Mouse (Mus musculus) kidney, postnatal 0 days (tissue): Measurements from ENCODE around the gene Gm11032. TPM values are rescaled to one million over a fixed set of nuclear protein-coding genes. Genes with fewer than 3 reads are reported as not detected.
A peak's percentile ranks its signal among the peaks of the same experiment; 100 is the strongest.
"Not testable (repeated sequence)": the region's sequence is repeated elsewhere in the genome, so short reads cannot be mapped to it uniquely, and the experiment has no call there.

Source experiments
- ATAC-seq: fragments of 200-750 bp; cut with Nextera tagmentation; replicated peaks from 2 replicates; pipeline ENCODE4 v1.8.0; 2017; ENCODE audit warnings: low read depth, moderate number of reproducible peaks, moderate TSS enrichment, moderate library complexity; ENCODE audit not compliant: low FRiP score
- DNase-seq: peaks from one replicate; pipeline ENCODE4 v3.0.0-alpha.2; 2016; ENCODE audit warnings: low spot score
- H3K27ac ChIP-seq: fragments of 300-500 bp; sonication (generic); 2 replicates; pipeline ENCODE4 v1.5.1; 2014; ENCODE audit warnings: mild to moderate bottlenecking
- H3K27me3 ChIP-seq: fragments of 300-500 bp; sonication (generic); 2 replicates; pipeline ENCODE4 v1.6.1; 2014; ENCODE audit warnings: low read length, mixed read lengths; ENCODE audit not compliant: insufficient read depth
- H3K36me3 ChIP-seq: fragments of 300-500 bp; sonication (generic); 2 replicates; pipeline ENCODE4 v1.6.1; 2014; ENCODE audit warnings: low read length, mixed read lengths; ENCODE audit not compliant: insufficient read depth
- H3K4me1 ChIP-seq: fragments of 300-500 bp; sonication (generic); replicated peaks from 2 replicates; pipeline ENCODE4 v1.6.1; 2014; ENCODE audit warnings: antibody characterized with exemption, low read length, mixed read lengths; ENCODE audit not compliant: insufficient read depth
- H3K4me2 ChIP-seq: fragments of 300-500 bp; sonication (generic); 2 replicates; pipeline ENCODE4 v1.6.1; 2014; ENCODE audit warnings: mild to moderate bottlenecking, low read length, moderate library complexity, mixed read lengths
- H3K4me3 ChIP-seq: fragments of 300-500 bp; sonication (generic); replicated peaks from 2 replicates; pipeline ENCODE4 v1.5.1; 2014; ENCODE audit warnings: low read depth, low read length
- H3K9ac ChIP-seq: fragments of 300-500 bp; sonication (generic); 2 replicates; pipeline ENCODE4 v1.6.1; 2014; ENCODE audit warnings: low read depth, low read length
- H3K9me3 ChIP-seq: fragments of 300-500 bp; sonication (generic); replicated peaks from 2 replicates; pipeline ENCODE4 v1.6.1; 2016; ENCODE audit warnings: low read length, inconsistent platforms, mixed read lengths
- CTCF ChIP-seq: IDR thresholded peaks from 2 replicates; pipeline ENCODE4 v1.5.1; 2016; ENCODE audit warnings: antibody characterized with exemption, low read depth, mild to moderate bottlenecking, moderate library complexity
- WGBS: fragments of 180-500 bp; shearing (Covaris S2); extraction: QIAGEN DNeasy Blood & Tissue Kit; methylation state at CpG from one replicate; pipeline ENCODE4 v1.1.7; 2014; 5-methylcytosine and 5-hydroxymethylcytosine counted together
- polyA plus RNA-seq: library from polyadenylated mRNA; unstranded; fragments of >200 nt; fragmentation: Nextera tagmentation; extraction: Ambion mirVana; gene quantifications from 2 replicates; pipeline ENCODE4 v1.2.1, GENCODE M21; 2015

The Gm11032 gene
- polyA plus RNA-seq, 1 experiment from 2014 or later: not detected

DNA sequence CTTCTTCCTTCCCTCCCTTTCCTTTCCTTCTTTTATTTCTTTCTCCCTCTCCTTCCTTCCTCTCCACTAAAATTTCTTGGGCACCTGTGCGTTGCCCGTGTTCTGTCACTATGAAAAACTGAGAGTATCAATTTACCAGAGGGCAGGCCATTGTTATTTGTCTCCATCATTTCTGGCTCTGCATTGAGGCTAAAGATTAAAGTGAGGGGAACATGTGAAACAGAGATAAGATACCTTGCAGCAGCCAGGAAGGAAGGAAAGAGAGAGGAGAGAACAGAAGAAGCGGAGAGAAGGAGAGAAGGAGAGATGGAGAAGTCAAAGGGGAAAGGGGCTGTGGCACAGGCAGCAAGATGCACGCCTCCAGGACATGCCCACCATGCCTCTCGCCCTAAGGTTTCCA lies 14.5 kb downstream of the Gm11032 start:
- 36% methylated on average over 5 of the region's 5 CpGs for WGBS

GRCm38 (mm10) chr11:4636782-4637342 lies 17.0 kb downstream of the Gm11032 start:
- ATAC-seq (no peak), DNase-seq (no peak)
- H3K9me3 ChIP-seq: no peaks in the 10 kb centered on the region
- H3K36me3 ChIP-seq: no peaks in the 10 kb centered on the region
- H3K27me3 ChIP-seq: no peaks in the 10 kb centered on the region
- peak overlapping the region; percentile 85 for H3K4me3 ChIP-seq
- 0 out of 2 replicates have a peak, but pooled peaks cover 6% of the 10 kb centered on the region for H3K4me1 ChIP-seq
- H3K4me2 ChIP-seq: peak overlapping the region; percentile 55
- no peak for TF ChIP-seq CTCF
- 46% methylated on average over 5 of the region's 5 CpGs for WGBS
- peak overlapping the region; percentile 90 for H3K27ac ChIP-seq
- no peak overlapping the region for H3K9ac ChIP-seq

More for the DNA sequence above, 14.5 kb downstream of the Gm11032 start:
- H3K4me1 ChIP-seq: 0 out of 2 replicates have a peak, but pooled peaks cover 6% of the 10 kb centered on the region
- DNase-seq: no peak
- H3K9me3 ChIP-seq: no peaks in the 10 kb centered on the region
- H3K36me3 ChIP-seq: no peaks in the 10 kb centered on the region
- H3K4me3 ChIP-seq: no peak overlapping the region
- no peak for TF ChIP-seq CTCF
- no peak overlapping the region for H3K27ac ChIP-seq
- no peak overlapping the region for H3K4me2 ChIP-seq
- no peak overlapping the region for H3K9ac ChIP-seq
- ATAC-seq: no peak
- no peaks in the 10 kb centered on the region for H3K27me3 ChIP-seq

- H3K27ac ChIP-seq: peak within 1 kb of the TSS; percentile 90
- 0% methylated on average over 35 of the region's 35 CpGs for WGBS
- TF ChIP-seq CTCF: peak; percentile 47
- 0 out of 2 replicates have a peak, but pooled peaks cover 6% of the 10 kb centered on the region for H3K4me1 ChIP-seq
- peak within 1 kb of the TSS; percentile 85 for H3K4me3 ChIP-seq
- peak within 1 kb of the TSS; percentile 55 for H3K4me2 ChIP-seq
- H3K27me3 ChIP-seq: no peaks in the 10 kb centered on the region
- ATAC-seq: peak; percentile 93
- H3K9me3 ChIP-seq: no peaks in the 10 kb centered on the region
- no peaks in the 10 kb centered on the region for H3K36me3 ChIP-seq
- H3K9ac ChIP-seq: peak within 1 kb of the TSS; percentile 72
- peak; percentile 94 for DNase-seq
Observed at GRCm38 (mm10) chr11:4637534-4638234, 17.8 kb downstream of the Gm11032 start, which contains the start of gene Ascc2. Gene Ascc2 (plus strand): TSS chr11:4637747.

DNA sequence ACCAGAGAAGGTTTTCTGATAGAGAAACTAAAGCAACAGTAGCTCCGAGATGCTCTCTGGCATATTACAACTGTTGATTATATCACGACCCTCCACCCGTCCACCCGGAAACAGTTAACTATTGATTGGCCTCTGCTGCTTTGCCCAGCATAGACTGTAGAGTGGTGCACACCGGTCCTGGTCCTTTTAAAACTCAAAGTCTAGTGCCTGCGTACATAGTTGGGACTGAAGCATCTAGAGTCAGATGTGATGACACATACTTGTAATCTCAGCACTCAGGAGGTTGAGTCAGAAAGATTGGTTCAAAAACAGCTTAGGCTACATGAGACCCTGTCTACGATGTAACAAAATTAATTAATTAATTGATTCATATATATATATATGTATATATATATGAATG lies 18.4 kb downstream of the Gm11032 start:
- TF ChIP-seq CTCF: no peak
- H3K4me2 ChIP-seq: peak overlapping the region; percentile 55
- H3K27ac ChIP-seq: peak overlapping the region; percentile 90; the same call in 1 of the 2 replicates

DNA sequence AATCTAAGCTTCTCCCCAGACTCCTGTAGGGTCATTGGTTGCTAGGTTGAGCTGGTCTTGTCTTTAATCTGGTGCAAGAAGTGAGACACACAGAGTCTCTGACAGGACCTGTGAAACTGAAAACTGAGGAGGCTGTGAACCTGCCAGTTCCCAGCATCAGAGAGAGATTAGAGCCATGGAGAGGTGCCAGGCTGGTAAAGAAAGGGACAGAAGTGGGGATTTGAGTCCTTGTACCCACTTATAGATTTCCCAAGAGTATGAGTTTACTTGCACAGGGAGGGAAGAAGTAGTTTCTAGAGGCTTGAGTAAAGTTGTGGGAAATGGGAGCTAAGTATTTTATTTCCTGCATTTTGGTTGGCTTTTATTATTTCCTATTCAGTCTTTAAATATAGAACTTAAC lies 21.3 kb downstream of the Gm11032 start:
- no peak for TF ChIP-seq CTCF
- Histone ChIP-seq H3K4me3 (no peak overlapping the region), H3K4me1 (0 out of 2 replicates have a peak, but pooled peaks cover 6% of the 10 kb centered on the region), H3K9ac (no peak overlapping the region), H3K4me2 (no peak overlapping the region), H3K9me3 (no peaks in the 10 kb centered on the region), H3K27ac (no peak overlapping the region), H3K27me3 (no peaks in the 10 kb centered on the region), H3K36me3 (peaks cover under 1% of the 10 kb centered on the region; the same call in 1 of the 2 replicates)
- DNase-seq: no peak
- no peak for ATAC-seq

More for the DNA sequence above, 18.4 kb downstream of the Gm11032 start:
- Histone ChIP-seq H3K9ac (peak overlapping the region; percentile 72; the same call in 1 of the 2 replicates), H3K4me1 (0 out of 2 replicates have a peak, but pooled peaks cover 6% of the 10 kb centered on the region), H3K27me3 (no peaks in the 10 kb centered on the region), H3K36me3 (no peaks in the 10 kb centered on the region), H3K4me3 (peak overlapping the region; percentile 85), H3K9me3 (no peaks in the 10 kb centered on the region)
- WGBS: 20% methylated on average over 7 of the region's 7 CpGs
- DNase-seq: no peak
- ATAC-seq: no peak

DNA sequence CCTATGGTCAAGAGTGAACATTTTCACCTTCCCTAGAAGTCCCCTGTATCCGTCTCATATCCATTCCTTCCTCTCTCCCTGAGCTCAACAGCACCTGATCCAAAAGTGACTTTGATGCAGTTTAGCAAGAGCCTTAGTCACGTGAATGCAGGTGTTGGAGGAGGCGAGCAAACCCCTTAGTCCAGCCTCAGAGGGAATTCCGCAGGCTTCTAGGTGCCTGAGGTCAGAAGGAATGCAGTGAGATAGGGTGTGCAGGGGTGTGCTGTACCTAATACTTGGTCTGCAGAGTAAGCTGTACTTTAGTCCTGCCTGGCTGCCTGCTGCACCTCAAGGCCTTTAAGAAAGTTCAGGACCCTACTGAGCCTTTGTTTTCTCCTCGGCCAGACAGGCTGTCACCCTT lies 23.9 kb downstream of the Gm11032 start:
- no peak overlapping the region for H3K4me2 ChIP-seq
- 64% methylated on average over 5 of the region's 5 CpGs for WGBS
- DNase-seq (no peak), ATAC-seq (no peak)
- H3K36me3 ChIP-seq: peaks cover 18% of the 10 kb centered on the region; the same call in 1 of the 2 replicates
- H3K27me3 ChIP-seq: no peaks in the 10 kb centered on the region
- H3K9me3 ChIP-seq: no peaks in the 10 kb centered on the region
- H3K27ac ChIP-seq: no peak overlapping the region
- no peaks in the 10 kb centered on the region for H3K4me1 ChIP-seq
- no peak overlapping the region for H3K4me3 ChIP-seq
- no peak overlapping the region for H3K9ac ChIP-seq
- no peak for TF ChIP-seq CTCF

- H3K4me1 ChIP-seq, H3K9me3 ChIP-seq, DNase-seq, H3K4me2 ChIP-seq, H3K4me3 ChIP-seq, H3K27ac ChIP-seq, H3K27me3 ChIP-seq, H3K9ac ChIP-seq, ATAC-seq: not testable (repeated sequence)
- 80% methylated on average over 4 of the region's 6 CpGs for whole genome bisulfite sequencing
- H3K36me3 ChIP-seq: peaks cover 26% of the 10 kb centered on the region; the same call in 1 of the 2 replicates
Observed at GRCm38 (mm10) chr11:4645180-4645579, 25.3 kb downstream of the Gm11032 start.
